Mouse (Mus musculus): ENCODE measurements around the gene Mrpl18. TPM values are rescaled to one million over a fixed set of nuclear protein-coding genes. Genes with fewer than 3 reads are reported as not detected.
"Not testable (repeated sequence)": the region's sequence is repeated elsewhere in the genome, so short reads cannot be mapped to it uniquely, and the experiment has no call there.

Mrpl18 gene
- polyA plus RNA-seq, 1 experiment from 2014 or later, result 112 TPM

- no peak overlapping the region for H3K4me2 ChIP-seq (replicated peaks; ENCODE audit: low read depth)
- H3K4me1 ChIP-seq (replicated peaks; ENCODE audit: control insufficient read depth, insufficient read depth, low read length), result no peaks in the 10 kb centered on the region
- no peak for TF ChIP-seq CTCF (IDR thresholded peaks at IDR 0.05; ENCODE audit: low read depth)
- no peaks in the 10 kb centered on the region for H3K9me3 ChIP-seq (ENCODE audit: control insufficient read depth)
- H3K27me3 ChIP-seq (replicated peaks; ENCODE audit: control insufficient read depth, insufficient read depth, low read length), result no peaks in the 10 kb centered on the region
- no peak overlapping the region for H3K4me3 ChIP-seq (ENCODE audit: low read depth, low read length)
- H3K9ac ChIP-seq (ENCODE audit: low read depth, low read length), result no peak overlapping the region
- whole genome bisulfite sequencing, result 81% methylated on average over 1 of the region's 1 CpGs
- no peak for ATAC-seq
- peaks cover 22% of the 10 kb centered on the region for H3K36me3 ChIP-seq (ENCODE audit: control insufficient read depth, insufficient read depth)
- H3K27ac ChIP-seq (ENCODE audit: low read depth, low read length), result no peak overlapping the region
These were observed 11.8 kb downstream of the Mrpl18 start for GRCm38 (mm10) chr17:12904349-12904748.

GRCm38 (mm10) chr17:12903372-12904333 is 12.5 kb downstream of the Mrpl18 start:
- Histone ChIP-seq H3K27me3 (replicated peaks; ENCODE audit: control insufficient read depth, insufficient read depth, low read length) (no peaks in the 10 kb centered on the region), H3K4me1 (replicated peaks; ENCODE audit: control insufficient read depth, insufficient read depth, low read length) (no peaks in the 10 kb centered on the region), H3K4me2 (replicated peaks; ENCODE audit: low read depth) (no peak overlapping the region), H3K36me3 (ENCODE audit: control insufficient read depth, insufficient read depth) (peaks cover 25% of the 10 kb centered on the region), H3K9ac (ENCODE audit: low read depth, low read length) (no peak overlapping the region), H3K27ac (ENCODE audit: low read depth, low read length) (no peak overlapping the region), H3K4me3 (ENCODE audit: low read depth, low read length) (no peak overlapping the region), H3K9me3 (ENCODE audit: control insufficient read depth) (no peaks in the 10 kb centered on the region)
- ATAC-seq, result no peak
- 60% methylated on average over 12 of the region's 12 CpGs for WGBS
- TF ChIP-seq CTCF (IDR thresholded peaks at IDR 0.05; ENCODE audit: low read depth), result no peak

GRCm38 (mm10) chr17:12902291-12902690 is 13.9 kb downstream of the Mrpl18 start:
- no peak for TF ChIP-seq CTCF (IDR thresholded peaks at IDR 0.05; ENCODE audit: low read depth)
- Histone ChIP-seq H3K4me2 (replicated peaks; ENCODE audit: low read depth) (no peak overlapping the region), H3K9me3 (ENCODE audit: control insufficient read depth) (no peaks in the 10 kb centered on the region), H3K27me3 (replicated peaks; ENCODE audit: control insufficient read depth, insufficient read depth, low read length) (no peaks in the 10 kb centered on the region), H3K9ac (ENCODE audit: low read depth, low read length) (no peak overlapping the region), H3K27ac (ENCODE audit: low read depth, low read length) (no peak overlapping the region), H3K36me3 (ENCODE audit: control insufficient read depth, insufficient read depth) (peaks cover 25% of the 10 kb centered on the region), H3K4me3 (ENCODE audit: low read depth, low read length) (no peak overlapping the region), H3K4me1 (replicated peaks; ENCODE audit: control insufficient read depth, insufficient read depth, low read length) (no peaks in the 10 kb centered on the region)
- 94% methylated on average over 6 of the region's 6 CpGs for WGBS
- ATAC-seq, result no peak

- H3K27ac ChIP-seq (ENCODE audit: low read depth, low read length); H3K9me3 ChIP-seq (ENCODE audit: control insufficient read depth); ATAC-seq; H3K9ac ChIP-seq (ENCODE audit: low read depth, low read length); H3K4me2 ChIP-seq (replicated peaks; ENCODE audit: low read depth); H3K4me1 ChIP-seq (replicated peaks; ENCODE audit: control insufficient read depth, insufficient read depth, low read length); H3K27me3 ChIP-seq (replicated peaks; ENCODE audit: control insufficient read depth, insufficient read depth, low read length); H3K4me3 ChIP-seq (ENCODE audit: low read depth, low read length): not testable (repeated sequence)
- peaks cover 16% of the 10 kb centered on the region; the same call in 1 of the 2 replicates for H3K36me3 ChIP-seq (ENCODE audit: control insufficient read depth, insufficient read depth)
- 36% methylated on average over 2 of the region's 2 CpGs for WGBS
These were observed 17.5 kb downstream of the Mrpl18 start for GRCm38 (mm10) chr17:12898607-12899006.

GRCm38 (mm10) chr17:12897674-12898073 is 18.5 kb downstream of the Mrpl18 start:
- H3K4me1 ChIP-seq (replicated peaks; ENCODE audit: control insufficient read depth, insufficient read depth, low read length), result no peaks in the 10 kb centered on the region
- H3K9me3 ChIP-seq (ENCODE audit: control insufficient read depth), result no peaks in the 10 kb centered on the region
- no peak overlapping the region for H3K4me3 ChIP-seq (ENCODE audit: low read depth, low read length)
- no peak for TF ChIP-seq CTCF (IDR thresholded peaks at IDR 0.05; ENCODE audit: low read depth)
- peaks cover 10% of the 10 kb centered on the region; the same call in 1 of the 2 replicates for H3K36me3 ChIP-seq (ENCODE audit: control insufficient read depth, insufficient read depth)
- no peak overlapping the region for H3K9ac ChIP-seq (ENCODE audit: low read depth, low read length)
- H3K27ac ChIP-seq (ENCODE audit: low read depth, low read length), result no peak overlapping the region
- WGBS, result 88% methylated on average over 5 of the region's 5 CpGs
- H3K27me3 ChIP-seq (replicated peaks; ENCODE audit: control insufficient read depth, insufficient read depth, low read length), result no peaks in the 10 kb centered on the region
- H3K4me2 ChIP-seq (replicated peaks; ENCODE audit: low read depth), result no peak overlapping the region
- ATAC-seq, result no peak

GRCm38 (mm10) chr17:12892033-12892432 is 24.1 kb downstream of the Mrpl18 start:
- Histone ChIP-seq H3K4me1 (replicated peaks; ENCODE audit: control insufficient read depth, insufficient read depth, low read length) (no peaks in the 10 kb centered on the region), H3K27me3 (replicated peaks; ENCODE audit: control insufficient read depth, insufficient read depth, low read length) (no peaks in the 10 kb centered on the region), H3K27ac (ENCODE audit: low read depth, low read length) (no peak overlapping the region), H3K9ac (ENCODE audit: low read depth, low read length) (no peak overlapping the region), H3K4me2 (replicated peaks; ENCODE audit: low read depth) (no peak overlapping the region), H3K9me3 (ENCODE audit: control insufficient read depth) (no peaks in the 10 kb centered on the region), H3K4me3 (ENCODE audit: low read depth, low read length) (no peak overlapping the region), H3K36me3 (ENCODE audit: control insufficient read depth, insufficient read depth) (peaks cover 12% of the 10 kb centered on the region; the same call in 1 of the 2 replicates)
- TF ChIP-seq CTCF (IDR thresholded peaks at IDR 0.05; ENCODE audit: low read depth), result no peak
- ATAC-seq, result no peak
- WGBS, result 95% methylated on average over 9 of the region's 9 CpGs
